Mouse (Mus musculus) cortical plate, adult 2 months (tissue): ENCODE results near the gene Il2rg.

ENCODE experiments used
- CTCF ChIP-seq: fragments of 200-500 bp; IDR thresholded peaks from 2 replicates; pipeline ENCODE4 v1.5.1; 2011; ENCODE audit warnings: mild to moderate bottlenecking, control low read depth, low read length; ENCODE audit not compliant: insufficient read depth; ENCODE audit errors: extremely low read depth
- POLR2A ChIP-seq: fragments of 200-500 bp; IDR thresholded peaks from 2 replicates; pipeline ENCODE4 v1.6.1; 2011; ENCODE audit warnings: mild to moderate bottlenecking, low read length, control low read depth; ENCODE audit not compliant: insufficient read depth; ENCODE audit errors: extremely low read depth

GRCm38 (mm10) chrX:101300427-101301030, 32.5 kb upstream of the Il2rg start:
- TF ChIP-seq CTCF (no peak), POLR2A (no peak)
